Mouse (Mus musculus) G1E-ER4 (cell line): ENCODE measurements around the gene Kcnq5. TPM values are rescaled to one million over a fixed set of nuclear protein-coding genes. Genes with fewer than 3 reads are reported as not detected.

Experiments used
- GATA1 ChIP-seq: IDR thresholded peaks from one replicate; pipeline ENCODE4 v1.8.0; 2012; ENCODE audit warnings: low read length, inconsistent platforms
- polyA plus RNA-seq: library from polyadenylated mRNA; stranded (reverse); fragments of >175 nt; gene quantifications from 2 replicates; pipeline ENCODE4 v1.2.3, GENCODE M21; 2012

Kcnq5 gene
- polyA plus RNA-seq, 1 experiment = not detected

DNA sequence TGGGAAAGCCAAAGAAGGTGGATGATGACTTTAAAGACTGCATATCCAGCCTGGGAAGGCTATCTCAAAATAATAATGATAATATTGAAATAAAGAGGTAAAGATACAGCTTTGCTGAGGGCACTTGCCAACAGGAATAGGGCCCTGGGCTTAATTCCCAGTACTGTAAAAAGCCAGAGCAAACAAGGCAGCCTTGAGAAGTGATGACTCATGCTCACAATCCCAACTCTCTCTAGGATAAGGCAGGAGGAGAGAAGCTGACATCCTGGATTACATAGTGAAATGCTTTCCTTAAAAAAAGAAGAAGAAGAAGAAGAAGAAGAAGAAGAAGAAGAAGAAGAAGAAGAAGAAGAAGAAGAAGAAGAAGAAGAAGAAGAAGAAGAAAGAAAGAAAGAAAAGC lies 359.2 kb downstream of the Kcnq5 start:
- no peak for TF ChIP-seq GATA1

DNA sequence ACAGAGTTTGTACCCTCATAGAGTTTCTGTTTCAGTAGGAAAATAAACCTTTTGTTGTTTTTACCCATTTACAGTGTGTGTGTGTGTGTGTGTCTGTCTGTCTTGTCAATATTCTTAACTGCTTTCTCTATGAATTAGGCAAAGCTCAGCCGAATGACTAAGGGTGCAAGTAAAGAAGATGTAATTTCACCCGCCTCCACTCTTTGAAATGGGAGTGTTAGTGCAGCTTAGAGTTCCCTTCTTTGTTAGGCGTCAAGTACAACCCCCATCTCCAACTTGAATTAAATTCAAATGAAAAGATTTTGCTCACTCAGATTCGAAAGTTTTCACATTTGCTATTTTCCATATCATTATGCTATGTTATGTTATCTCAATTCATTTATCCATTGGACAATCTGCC lies 361.1 kb downstream of the Kcnq5 start:
- no peak for TF ChIP-seq GATA1

DNA sequence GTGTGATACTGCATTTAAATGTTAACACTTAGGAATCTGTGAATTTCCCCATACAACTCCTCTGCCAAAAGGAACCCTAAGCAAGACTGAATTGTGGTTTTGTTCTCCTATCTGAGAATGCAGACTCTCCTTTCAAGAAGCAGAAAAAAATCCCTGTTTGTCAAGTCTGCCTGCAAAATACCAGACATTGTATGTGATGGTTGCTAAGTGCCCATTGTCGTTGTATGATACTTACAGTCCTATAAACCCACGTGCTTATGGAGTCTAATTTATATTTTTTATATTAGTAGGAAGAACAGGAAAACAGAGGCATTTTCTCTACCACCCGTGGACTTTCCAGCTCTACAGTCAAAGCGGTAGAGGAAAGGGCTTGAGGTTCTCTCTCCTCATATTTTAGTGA lies 367.9 kb downstream of the Kcnq5 start:
- no peak for TF ChIP-seq GATA1

DNA sequence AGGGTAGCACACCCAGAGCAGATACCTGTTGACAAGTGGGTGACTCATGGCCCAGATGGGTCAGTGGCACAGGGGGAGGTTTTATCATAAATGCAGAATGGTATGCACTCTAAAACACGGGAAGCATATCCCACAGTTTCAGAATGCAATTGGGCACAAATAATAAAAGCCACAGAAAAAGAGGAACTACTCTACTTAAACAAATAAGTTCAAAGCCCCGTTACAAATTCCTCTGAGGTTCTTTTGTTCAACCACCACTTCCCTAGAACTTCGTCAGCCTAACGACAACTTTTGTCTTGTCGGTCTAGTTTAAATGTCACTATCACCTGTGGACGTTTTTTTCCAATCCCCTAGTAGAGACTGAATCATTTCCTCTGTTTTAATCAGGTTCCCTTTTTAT lies 407.1 kb downstream of the Kcnq5 start:
- TF ChIP-seq GATA1 = no peak

DNA sequence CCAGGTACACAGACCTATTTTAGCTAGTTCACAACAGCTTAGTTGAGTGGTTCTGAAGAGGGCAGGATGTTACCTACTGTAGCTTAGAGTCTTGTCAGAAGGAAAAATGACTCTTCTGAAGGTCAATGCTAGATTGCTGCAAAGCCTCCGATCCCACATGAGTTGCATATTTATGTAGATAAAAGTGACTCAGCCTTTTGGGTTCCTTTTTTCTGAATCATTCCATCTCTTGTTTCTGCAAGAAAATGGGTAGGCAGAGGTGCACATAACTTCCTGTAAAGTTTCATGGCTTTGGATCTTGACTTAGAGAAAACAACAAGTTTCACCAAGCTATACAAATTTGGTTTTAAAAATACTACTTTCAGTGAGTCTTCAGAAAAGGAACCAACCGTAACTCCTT lies 409.0 kb downstream of the Kcnq5 start:
- TF ChIP-seq GATA1 = no peak

DNA sequence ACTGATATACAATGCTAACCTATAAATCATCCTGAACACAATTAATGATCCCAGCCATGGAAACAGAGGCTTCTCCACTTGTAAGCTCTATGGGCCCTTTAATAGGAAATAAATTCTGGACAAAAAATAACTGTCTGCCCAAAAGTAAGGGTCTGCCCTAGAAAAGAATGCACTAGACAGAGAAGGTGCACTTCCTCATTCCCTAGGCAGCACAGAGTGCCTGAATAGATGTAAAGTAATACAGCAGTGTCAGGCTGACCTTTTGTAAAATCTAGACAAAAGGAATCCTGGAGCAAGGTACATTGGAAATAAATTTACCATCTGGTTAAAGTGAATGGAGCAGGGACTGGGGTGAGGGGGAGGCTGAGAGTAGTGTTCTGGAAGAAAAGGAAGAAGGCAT lies 417.8 kb downstream of the Kcnq5 start:
- TF ChIP-seq GATA1 = no peak

DNA sequence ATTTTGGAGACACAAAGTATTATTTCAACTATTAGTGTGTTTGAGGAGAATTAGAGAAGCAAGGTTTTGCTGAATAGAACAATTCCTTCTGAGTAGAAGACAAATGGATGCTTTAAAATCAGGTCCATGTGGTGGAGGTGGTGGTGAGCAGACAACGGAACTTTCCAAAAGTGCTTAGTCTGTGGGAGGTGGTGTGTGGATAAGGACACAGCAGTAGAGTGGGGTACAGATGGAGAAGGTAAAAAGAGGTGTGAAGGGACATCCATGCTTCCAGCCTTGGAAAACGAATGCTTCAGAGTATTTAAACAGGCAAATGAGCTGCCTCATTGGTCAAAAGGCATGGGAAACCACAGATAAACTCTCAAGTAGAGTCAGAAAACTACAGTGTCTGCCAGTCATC lies 422.3 kb downstream of the Kcnq5 start:
- no peak for TF ChIP-seq GATA1

DNA sequence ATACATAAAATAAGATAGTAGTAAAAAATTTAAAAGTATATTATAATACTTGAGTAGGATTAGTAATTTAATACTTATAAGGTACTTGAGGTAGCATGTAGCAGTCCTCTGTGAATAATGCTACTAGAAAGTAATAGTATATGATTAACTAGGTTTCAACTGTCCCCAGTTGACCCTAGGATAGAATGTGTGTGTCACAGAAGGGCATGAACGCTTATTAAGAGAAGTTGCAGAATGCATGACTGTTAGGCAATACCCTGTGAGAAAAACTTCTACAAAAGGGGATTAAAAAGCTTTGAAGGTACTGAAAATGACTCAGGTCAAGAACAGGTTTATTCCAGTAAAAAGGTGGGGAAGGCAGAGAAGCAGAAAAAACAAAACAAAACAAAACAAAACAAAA lies 430.9 kb downstream of the Kcnq5 start:
- TF ChIP-seq GATA1 = no peak

DNA sequence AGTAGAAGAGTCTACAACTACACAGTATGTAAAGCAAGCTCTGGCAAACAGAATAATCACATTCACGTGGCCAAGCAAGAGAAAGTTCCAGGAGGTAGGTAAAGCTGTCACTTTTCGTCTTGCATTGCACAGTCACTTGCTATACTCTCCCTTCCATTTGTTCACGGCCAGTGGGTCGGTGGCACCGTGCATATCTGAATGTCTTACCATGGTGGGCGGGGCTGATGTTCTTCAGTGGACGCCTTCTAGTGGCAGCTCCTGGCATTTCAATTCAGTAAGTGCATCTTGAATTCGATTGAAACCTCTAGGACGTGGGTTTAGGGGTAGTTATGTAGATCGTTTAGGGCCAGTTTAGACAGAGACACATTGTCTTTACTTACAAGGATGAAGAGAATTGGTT lies 439.7 kb downstream of the Kcnq5 start:
- TF ChIP-seq GATA1 = no peak

DNA sequence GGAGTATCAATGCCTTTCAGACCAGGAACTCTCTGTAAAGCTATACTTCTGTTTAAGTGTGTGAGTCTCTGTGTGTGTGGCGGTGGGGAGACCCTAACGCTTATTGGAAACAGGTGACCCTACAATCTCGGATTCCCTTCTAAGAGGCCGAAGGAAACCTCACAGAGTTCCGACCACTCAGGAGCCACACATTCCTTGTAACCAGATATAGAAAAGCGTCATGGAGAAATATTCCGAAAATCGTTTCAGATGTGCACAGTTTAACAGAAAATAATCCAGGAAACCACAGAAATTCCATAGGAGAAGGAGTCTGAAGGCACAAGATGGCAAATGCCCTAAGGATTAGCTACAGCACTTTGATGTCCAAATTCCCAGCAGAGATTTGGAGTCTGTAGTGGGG lies 440.3 kb downstream of the Kcnq5 start:
- no peak for TF ChIP-seq GATA1

DNA sequence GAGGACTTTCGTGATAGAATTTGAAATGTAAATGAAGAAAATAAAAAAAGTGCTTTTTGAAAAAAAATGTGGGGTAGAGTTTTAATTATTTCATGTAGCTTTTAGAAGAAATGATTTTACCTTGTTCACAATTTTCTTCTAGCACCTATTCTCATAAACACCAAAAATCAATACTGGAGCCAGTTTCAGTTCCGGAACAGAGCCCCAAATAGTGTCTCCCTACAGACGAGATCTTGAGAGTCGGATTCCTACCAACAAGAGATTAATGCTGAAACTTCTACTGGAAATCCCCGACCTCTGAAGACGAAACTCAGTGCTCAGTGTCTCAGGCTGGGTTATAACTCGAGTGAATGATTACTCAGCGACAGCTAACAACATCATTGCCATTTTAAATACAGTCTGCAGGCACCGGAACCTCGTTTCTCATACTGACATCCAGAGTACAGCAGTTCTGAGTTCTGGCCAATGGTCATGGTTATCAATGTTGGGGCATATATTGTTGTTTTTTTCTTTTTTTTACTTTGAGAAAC lies 441.6 kb downstream of the Kcnq5 start:
- no peak for TF ChIP-seq GATA1

DNA sequence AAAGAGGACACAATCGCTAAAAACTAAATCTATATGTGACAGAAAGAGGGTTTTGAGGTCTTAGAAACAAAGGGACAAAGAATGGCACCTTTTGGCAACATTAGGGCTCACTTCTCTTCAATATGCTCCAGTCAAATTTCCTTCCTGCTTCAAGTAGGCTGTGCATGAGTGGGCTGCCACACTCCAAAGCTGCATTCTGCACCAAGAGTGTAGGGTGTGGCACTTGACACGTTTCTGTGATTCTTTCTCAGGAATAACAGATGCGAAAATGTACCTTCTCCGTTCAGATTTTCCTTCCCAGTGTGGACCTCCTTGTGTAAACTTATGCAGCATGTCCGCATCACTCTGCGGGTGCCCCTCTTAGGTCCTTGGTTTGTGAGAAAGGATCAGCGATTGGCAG lies 455.1 kb downstream of the Kcnq5 start:
- TF ChIP-seq GATA1 = no peak

DNA sequence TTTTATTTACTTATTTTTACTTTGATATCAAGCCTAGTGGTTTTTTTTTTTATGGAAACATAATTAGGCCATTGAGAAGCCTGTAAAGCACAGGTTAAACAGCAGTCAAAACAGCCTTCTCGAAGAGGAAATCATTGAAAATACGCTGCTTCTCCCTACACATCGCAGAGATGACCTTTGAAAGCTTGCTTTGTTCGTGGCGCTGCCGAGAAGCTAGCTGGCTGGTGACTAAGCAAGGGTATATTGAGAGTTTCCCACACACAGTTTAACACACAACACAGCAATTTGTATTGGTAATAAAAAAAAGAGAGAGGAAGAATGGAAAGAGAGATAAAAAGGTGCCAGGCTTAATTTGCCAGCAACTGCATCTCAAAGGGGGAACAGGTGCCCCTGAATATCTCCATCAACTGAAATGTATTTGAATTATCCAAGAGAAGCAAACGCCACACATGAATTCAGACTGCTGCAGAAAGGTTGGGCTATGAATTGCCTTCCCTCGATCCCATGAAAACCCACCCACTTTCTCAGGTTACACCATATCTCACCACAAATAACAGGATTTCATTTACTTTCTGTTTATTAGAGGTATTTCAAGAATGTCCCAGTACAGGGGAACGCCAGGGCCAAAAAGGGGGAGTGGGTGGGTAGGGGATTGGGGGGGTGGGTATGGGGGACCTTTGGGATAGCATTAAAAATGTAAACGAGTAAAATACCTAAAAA lies 461.8 kb downstream of the Kcnq5 start:
- TF ChIP-seq GATA1 = no peak

DNA sequence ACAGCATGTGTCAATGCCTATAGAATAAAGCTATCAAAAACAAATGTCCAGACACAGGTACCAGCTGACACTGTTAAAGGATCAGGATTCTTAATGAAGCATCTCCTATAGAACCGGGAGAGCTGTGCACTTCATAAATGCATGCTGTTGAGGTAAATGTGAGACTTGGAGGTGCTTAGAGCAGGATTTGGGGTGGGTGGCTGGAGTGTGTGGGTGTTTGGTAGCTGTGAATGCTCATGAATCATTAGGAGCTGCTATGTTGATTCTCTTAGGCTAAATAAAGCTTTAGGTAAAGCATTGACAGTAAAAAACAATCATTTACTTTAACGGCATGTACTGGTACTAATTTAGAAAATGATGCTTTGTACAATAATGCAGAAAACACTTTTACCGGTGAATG lies 465.4 kb downstream of the Kcnq5 start:
- TF ChIP-seq GATA1 = no peak

DNA sequence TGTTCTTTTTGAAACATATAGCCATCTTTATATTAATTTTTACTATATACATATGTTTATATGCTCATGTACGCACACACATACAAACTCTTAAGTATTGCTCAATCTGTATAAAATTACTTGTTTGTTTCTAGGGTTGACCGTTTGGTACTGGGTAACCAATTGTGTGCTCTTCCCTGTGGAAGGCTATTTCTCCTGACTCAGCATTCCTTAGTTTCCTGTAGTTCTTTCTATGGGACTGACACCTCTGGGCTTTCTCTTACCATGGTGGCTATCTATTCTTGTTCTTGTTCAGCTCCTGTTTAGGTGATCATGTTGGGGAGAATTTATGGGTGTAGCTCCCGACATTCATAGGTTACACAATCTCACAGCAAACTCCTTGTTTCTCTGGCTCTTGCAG lies 473.1 kb downstream of the Kcnq5 start:
- no peak for TF ChIP-seq GATA1

DNA sequence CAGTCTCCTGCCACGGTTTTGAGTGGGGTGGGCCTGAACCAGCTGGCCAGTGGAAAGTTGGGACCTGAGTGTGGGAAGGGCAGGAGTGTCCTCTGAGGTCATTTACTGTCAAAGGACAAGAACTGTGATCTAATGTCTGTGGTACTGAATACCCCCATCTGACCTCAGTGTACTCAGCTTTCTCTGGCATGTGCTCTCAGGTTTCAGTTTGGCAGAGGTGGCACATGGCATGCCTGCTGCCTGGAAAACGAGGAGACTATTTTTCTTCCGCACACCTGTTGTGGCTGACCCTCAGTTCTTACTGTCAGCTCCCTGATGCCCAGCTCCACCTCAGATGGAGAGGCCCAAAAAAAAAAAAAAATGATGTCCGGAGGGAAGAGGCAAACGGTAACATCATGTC lies 475.5 kb downstream of the Kcnq5 start:
- no peak for TF ChIP-seq GATA1

DNA sequence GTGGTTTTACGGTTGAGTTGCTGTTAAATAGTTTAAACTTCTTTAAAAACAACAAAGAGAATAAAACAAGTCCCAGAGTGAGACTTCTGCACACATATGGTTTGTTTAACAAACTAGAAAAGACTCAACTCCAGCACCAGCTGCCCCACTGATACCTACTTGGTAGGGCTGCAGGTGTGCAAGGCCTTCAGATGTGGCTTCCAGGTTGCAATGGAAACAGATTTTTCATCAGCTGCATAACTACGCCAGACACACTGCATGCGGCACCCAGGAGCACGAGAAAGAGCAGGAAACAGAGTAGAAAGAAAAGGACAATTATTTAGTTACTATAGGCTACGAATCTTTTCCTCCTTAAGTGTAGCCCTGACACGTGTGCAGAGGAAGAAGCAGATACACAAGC lies 492.4 kb downstream of the Kcnq5 start:
- TF ChIP-seq GATA1 = no peak

DNA sequence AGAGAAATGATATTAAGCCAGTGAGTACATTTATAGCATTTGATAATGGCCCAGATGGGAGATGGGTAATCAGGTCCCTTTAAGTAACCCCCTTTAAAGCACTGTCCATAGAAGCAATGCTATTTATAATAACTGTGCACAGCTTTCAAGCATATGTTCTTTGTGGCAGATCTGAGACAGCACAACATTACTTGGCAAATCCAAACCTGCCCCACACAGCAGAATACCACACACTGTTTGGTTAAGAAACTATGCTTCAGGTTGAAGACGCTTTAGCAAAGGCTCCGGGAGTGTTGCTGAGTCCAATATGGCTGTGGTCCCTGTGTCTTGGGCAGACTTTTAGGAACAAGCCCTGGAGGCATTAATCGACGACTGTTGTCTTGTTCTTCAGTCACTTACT lies 495.3 kb downstream of the Kcnq5 start:
- no peak for TF ChIP-seq GATA1
